Mouse (Mus musculus): Measurements from ENCODE around the gene Pramef17. TPM values are rescaled to one million over a fixed set of nuclear protein-coding genes. Genes with fewer than 3 reads are reported as not detected.
"Not testable (repeated sequence)": the region's sequence is repeated elsewhere in the genome, so short reads cannot be mapped to it uniquely, and the experiment has no call there.

Gene Pramef17
- not detected in 2 replicates for polyA plus RNA-seq (2012; rRNA removed)

- WGBS, result 39% methylated on average over 3 of the region's 3 CpGs
- DNase-seq (ENCODE audit: low read depth, low spot score), result not testable (repeated sequence)
Measured at GRCm38 (mm10) chr4:143994269-143994668, at the start of gene Pramef17. Gene Pramef17, minus strand, starts transcription at chr4:143994369.

GRCm38 (mm10) chr4:143988126-143988525, 6.0 kb downstream of the Pramef17 start:
- 94% methylated on average over 17 of the region's 17 CpGs for WGBS
- DNase-seq (ENCODE audit: low read depth, low spot score), result not testable (repeated sequence)

DNA sequence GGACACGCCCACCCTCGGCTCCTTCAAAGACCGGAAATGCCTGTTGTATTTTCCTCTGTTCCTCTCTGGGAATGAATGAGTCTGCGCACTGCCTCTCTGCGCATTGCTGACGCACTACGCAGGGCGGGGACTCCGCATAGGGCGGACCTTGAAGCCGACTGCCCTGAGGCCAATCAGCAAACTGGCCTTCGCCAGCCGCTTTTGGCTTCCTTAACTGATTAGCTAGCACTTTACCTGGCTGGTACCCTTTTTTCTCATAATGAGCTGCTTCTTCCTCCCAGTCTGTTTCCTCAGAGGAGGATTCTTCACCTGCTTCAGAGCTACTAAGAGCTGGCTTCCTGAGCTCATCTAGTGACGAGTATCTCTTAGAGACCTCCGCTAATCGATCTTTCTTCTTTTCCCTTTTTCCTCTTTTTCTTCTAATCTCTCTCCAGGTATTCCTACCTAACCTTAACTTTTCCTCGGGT, 6.7 kb downstream of the Pramef17 start:
- DNase-seq (ENCODE audit: low read depth, low spot score), result not testable (repeated sequence)
- WGBS, result 94% methylated on average over 13 of the region's 17 CpGs

- DNase-seq (ENCODE audit: low read depth, low spot score), result not testable (repeated sequence)
- 97% methylated on average over 7 of the region's 9 CpGs for WGBS
Measured at GRCm38 (mm10) chr4:143985733-143986132, 8.4 kb downstream of the Pramef17 start.

GRCm38 (mm10) chr4:143985165-143985564, 9.0 kb downstream of the Pramef17 start:
- not testable (repeated sequence) for DNase-seq (ENCODE audit: low read depth, low spot score)
- WGBS, result no CpG with 5 or more reads among the region's 7 CpGs

GRCm38 (mm10) chr4:143983446-143983845, 10.7 kb downstream of the Pramef17 start:
- DNase-seq (ENCODE audit: low read depth, low spot score), result not testable (repeated sequence)
- 36% methylated on average over 1 of the region's 1 CpGs for WGBS

- DNase-seq (ENCODE audit: low read depth, low spot score), result not testable (repeated sequence)
- 37% methylated on average over 2 of the region's 2 CpGs for WGBS
Measured at GRCm38 (mm10) chr4:143966850-143967249, 27.3 kb downstream of the Pramef17 start, which contains the start of gene Gm13101. Gene Gm13101, minus strand, starts transcription at chr4:143966950.

- WGBS, result 87% methylated on average over 1 of the region's 1 CpGs
- DNase-seq (ENCODE audit: low read depth, low spot score), result not testable (repeated sequence)
Measured at GRCm38 (mm10) chr4:143950916-143951315, 43.3 kb downstream of the Pramef17 start, which contains the start of gene Pramef25. Gene Pramef25, minus strand, starts transcription at chr4:143951016.

Other genes starting within 250 kb of the Pramef17 start
- not detected in 2 replicates for gene Gm13023, start 205.0 kb downstream of the Pramef17 start, polyA plus RNA-seq (2012; rRNA removed)
- gene Gm13084, start 178.3 kb downstream of the Pramef17 start, polyA plus RNA-seq (2012; rRNA removed), result not detected in 2 replicates
- gene Gm13103, start 147.9 kb downstream of the Pramef17 start, polyA plus RNA-seq (2012; rRNA removed), result not detected in 2 replicates
- gene Pramef6, start 94.0 kb downstream of the Pramef17 start, polyA plus RNA-seq (2012; rRNA removed), result not detected in 2 replicates
- gene Pramef25, start 43.4 kb downstream of the Pramef17 start, polyA plus RNA-seq (2012; rRNA removed), result not detected in 2 replicates
- gene Gm13101, start 27.4 kb downstream of the Pramef17 start, polyA plus RNA-seq (2012; rRNA removed), result not detected in 2 replicates
- gene Pramel4, start 64.8 kb upstream of the Pramef17 start, polyA plus RNA-seq (2012; rRNA removed), result not detected in 2 replicates
- not detected in 2 replicates for gene Gm13102, start 112.1 kb upstream of the Pramef17 start, polyA plus RNA-seq (2012; rRNA removed)
- gene Oog3, start 168.3 kb upstream of the Pramef17 start, polyA plus RNA-seq (2012; rRNA removed), result not detected in 2 replicates
- gene Oog2, start 196.3 kb upstream of the Pramef17 start, polyA plus RNA-seq (2012; rRNA removed), result not detected in 2 replicates
- gene C87977, start 218.9 kb upstream of the Pramef17 start, polyA plus RNA-seq (2012; rRNA removed), result 0.17 and 0.23 TPM in 2 replicates

Data from large intestine, adult 2 months (tissue).